Comparison of ENCODE assay signal across 18 mouse cellular contexts in genomic region chr17:86202972-86203371, GRCm38 (mm10). TPM values are rescaled to one million over a fixed set of nuclear protein-coding genes. Genes with fewer than 3 reads are reported as not detected.
DNase-seq lines count a peak whose midpoint lies in the region; ATAC-seq and TF ChIP-seq lines count a peak whose summit lies in the region.
"Had no signal": no experiment of that assay in that cellular context is flagged by ENCODE, and none has a peak within 500 bp of the region (broad histone marks: within the 10 kb centered on the region; RNA-seq: fewer than 3 reads in every experiment).

No protein-coding gene starts in this region.

- H3K9ac ChIP-seq in heart, adult 2 months (ENCODE audit: low read depth, low read length) = 0 out of 2 replicates have a peak overlapping the region, but pooled peaks have one; percentile 14
- H3K9ac ChIP-seq in heart, embryonic 12.5 days = no peak overlapping the region
- H3K9ac ChIP-seq in forebrain, embryonic 13.5 days = no peak overlapping the region
- no peak overlapping the region for H3K9ac ChIP-seq in hindbrain, embryonic 13.5 days
- H3K9ac ChIP-seq: embryonic facial prominence, embryonic 12.5 days; limb, embryonic 13.5 days; neural tube, embryonic 12.5 days had no signal

- no peak for TF ChIP-seq CTCF in heart, adult 2 months (IDR thresholded peaks at IDR 0.05)

- ATAC-seq in heart, embryonic 12.5 days (ENCODE audit: insufficient number of reproducible peaks, low FRiP score) = no peak
- no peak for ATAC-seq in forebrain, embryonic 13.5 days
- ATAC-seq in hindbrain, embryonic 13.5 days (ENCODE audit: low FRiP score) = no peak
- ATAC-seq: hindbrain, embryonic 16.5 days; midbrain, embryonic 16.5 days had no signal

- H3K36me3 ChIP-seq in heart, adult 2 months (ENCODE audit: control insufficient read depth, insufficient read depth, low read length) = peaks cover 2% of the 10 kb centered on the region; the same call in 1 of the 2 replicates
- no peaks in the 10 kb centered on the region for H3K36me3 ChIP-seq in heart, embryonic 12.5 days
- no peaks in the 10 kb centered on the region for H3K36me3 ChIP-seq in heart, embryonic 10.5 days
- no peaks in the 10 kb centered on the region for H3K36me3 ChIP-seq in forebrain, embryonic 13.5 days (ENCODE audit: poor library complexity, severe bottlenecking)
- H3K36me3 ChIP-seq in hindbrain, embryonic 13.5 days = no peaks in the 10 kb centered on the region
- H3K36me3 ChIP-seq: embryonic facial prominence, embryonic 12.5 days; limb, embryonic 13.5 days; neural tube, embryonic 12.5 days had no signal

- peak overlapping the region; percentile 67 for H3K27ac ChIP-seq in heart, adult 2 months
- H3K27ac ChIP-seq in heart, embryonic 12.5 days (ENCODE audit: poor library complexity, severe bottlenecking) = no peak overlapping the region
- peak overlapping the region; percentile 56 for H3K27ac ChIP-seq in heart, embryonic 10.5 days
- H3K27ac ChIP-seq in forebrain, embryonic 13.5 days = no peak overlapping the region
- no peak overlapping the region for H3K27ac ChIP-seq in hindbrain, embryonic 13.5 days
- H3K27ac ChIP-seq: embryonic facial prominence, embryonic 12.5 days; limb, embryonic 13.5 days; neural tube, embryonic 12.5 days had no signal

- DNase-seq in adrenal gland, adult 2 months = peak; percentile 28
- DNase-seq in adrenal gland, adult (ENCODE audit: inconsistent age in 2 of 2, low spot score in 1 of 2) = no peak
- DNase-seq in heart, adult 2 months = peak in 1 of 2 experiments; percentile 65
- DNase-seq in heart, embryonic 10.5 days (ENCODE audit: low spot score) = no peak
- DNase-seq in skeletal muscle tissue, adult 2 months (ENCODE audit: low read depth, low spot score) = peak; percentile 69
- DNase-seq: cerebellum, adult 9-11 months; kidney, adult 9 months; lung, adult 18-20 months; lung, postnatal 4 days; thymus, postnatal 25 days had no signal

- no peaks in the 10 kb centered on the region for H3K9me3 ChIP-seq in heart, embryonic 12.5 days (replicated peaks)
- no peaks in the 10 kb centered on the region for H3K9me3 ChIP-seq in heart, embryonic 10.5 days
- H3K9me3 ChIP-seq in forebrain, embryonic 13.5 days (replicated peaks) = no peaks in the 10 kb centered on the region
- H3K9me3 ChIP-seq in hindbrain, embryonic 13.5 days = no peaks in the 10 kb centered on the region
- H3K9me3 ChIP-seq: embryonic facial prominence, embryonic 12.5 days; limb, embryonic 13.5 days; neural tube, embryonic 12.5 days had no signal

- no peak overlapping the region for H3K4me2 ChIP-seq in heart, embryonic 12.5 days
- no peak overlapping the region for H3K4me2 ChIP-seq in forebrain, embryonic 13.5 days
- no peak overlapping the region for H3K4me2 ChIP-seq in hindbrain, embryonic 13.5 days
- H3K4me2 ChIP-seq: embryonic facial prominence, embryonic 12.5 days; limb, embryonic 13.5 days; neural tube, embryonic 12.5 days had no signal

- TF ChIP-seq POLR2A in heart, adult 2 months (IDR thresholded peaks at IDR 0.05; ENCODE audit: insufficient read depth, low read depth, low read length) = no peak

- peaks cover 4% of the 10 kb centered on the region; the same call in 1 of the 2 replicates for H3K79me2 ChIP-seq in heart, adult 2 months (replicated peaks; ENCODE audit: control insufficient read depth, insufficient read depth, low read length)

- no peak overlapping the region for H3K4me3 ChIP-seq in heart, adult 2 months
- H3K4me3 ChIP-seq in heart, embryonic 12.5 days = no peak overlapping the region
- H3K4me3 ChIP-seq in heart, embryonic 10.5 days = no peak overlapping the region
- H3K4me3 ChIP-seq in forebrain, embryonic 13.5 days = no peak overlapping the region
- no peak overlapping the region for H3K4me3 ChIP-seq in hindbrain, embryonic 13.5 days
- H3K4me3 ChIP-seq: embryonic facial prominence, embryonic 12.5 days; limb, embryonic 13.5 days; neural tube, embryonic 12.5 days had no signal

- intact Hi-C loops in heart, adult 2 months (cut with DNase I) = no loop called here

- 71% methylated on average over 6 of the region's 6 CpGs for WGBS in heart, adult 2 months
- 78% methylated on average over 6 of the region's 6 CpGs for WGBS in heart, embryonic 12.5 days
- 81% methylated on average over 6 of the region's 6 CpGs for WGBS in heart, embryonic 10.5 days
- 95% methylated on average over 6 of the region's 6 CpGs for WGBS in forebrain, embryonic 13.5 days
- 93% methylated on average over 6 of the region's 6 CpGs for WGBS in hindbrain, embryonic 13.5 days

- TF ChIP-seq EP300 in heart, adult 2 months (IDR thresholded peaks at IDR 0.05; ENCODE audit: insufficient read depth, low read depth, low read length) = 0 out of 2 replicates have a peak, but pooled peaks have one; percentile 31

- H3K4me1 ChIP-seq in heart, adult 2 months (ENCODE audit: control insufficient read depth, insufficient read depth, low read length) = peaks cover 23% of the 10 kb centered on the region
- H3K4me1 ChIP-seq in heart, embryonic 12.5 days (replicated peaks) = peaks cover 69% of the 10 kb centered on the region
- H3K4me1 ChIP-seq in heart, embryonic 10.5 days = peaks cover 71% of the 10 kb centered on the region
- H3K4me1 ChIP-seq in forebrain, embryonic 13.5 days = peaks cover 14% of the 10 kb centered on the region
- peaks cover 20% of the 10 kb centered on the region for H3K4me1 ChIP-seq in hindbrain, embryonic 13.5 days (replicated peaks)

- H3K27me3 ChIP-seq in heart, adult 2 months (ENCODE audit: control insufficient read depth, insufficient read depth, low read length) = no peaks in the 10 kb centered on the region
- H3K27me3 ChIP-seq in heart, embryonic 12.5 days (replicated peaks) = no peaks in the 10 kb centered on the region
- H3K27me3 ChIP-seq in heart, embryonic 10.5 days (ENCODE audit: insufficient read depth, poor library complexity, severe bottlenecking) = no peaks in the 10 kb centered on the region
- H3K27me3 ChIP-seq in forebrain, embryonic 13.5 days = no peaks in the 10 kb centered on the region
- H3K27me3 ChIP-seq in hindbrain, embryonic 13.5 days = no peaks in the 10 kb centered on the region
- H3K27me3 ChIP-seq: embryonic facial prominence, embryonic 12.5 days; limb, embryonic 13.5 days; neural tube, embryonic 12.5 days had no signal

RNA-seq across cellular contexts. Expression of gene Prkce, which starts 35.4 kb away (rescaled TPM):
- total RNA-seq in adrenal gland, adult 2 months (2021) = 10 to 100 TPM; 17.5 to 20.5 TPM
- polyA plus RNA-seq in adrenal gland, adult 2 months (2012; rRNA removed) = 4.0 and 4.5 TPM in 2 replicates
- total RNA-seq in heart, adult 2 months (2021) = 10 to 100 TPM; 26.0 to 27.3 TPM
- polyA plus RNA-seq in heart, adult 2 months (2012; rRNA removed) = 6.1 and 8.1 TPM in 2 replicates
- 12.0 and 14.6 TPM in 2 replicates for polyA plus RNA-seq in heart, embryonic 12.5 days (2016; fragmentation: Nextera tagmentation; extraction: Ambion mirVana)
- polyA plus RNA-seq in heart, embryonic 10.5 days (2016; fragmentation: Nextera tagmentation; extraction: Ambion mirVana) = 9.4 and 12.5 TPM in 2 replicates
- 10.9 and 13.7 TPM in 2 replicates for polyA plus RNA-seq in forebrain, embryonic 13.5 days (2015; fragmentation: Nextera tagmentation; extraction: Ambion mirVana)
- polyA plus RNA-seq in hindbrain, embryonic 13.5 days (2015; fragmentation: Nextera tagmentation; extraction: Ambion mirVana) = 18.7 and 19.8 TPM in 2 replicates

RNA-seq across cellular contexts. Expression of gene Srbd1, which starts 58.0 kb away (rescaled TPM):
- total RNA-seq in adrenal gland, adult 2 months (2021) = 10 to 100 TPM; 13.8 to 18.2 TPM
- polyA plus RNA-seq in adrenal gland, adult 2 months (2012; rRNA removed) = 0.75 and 1.3 TPM in 2 replicates
- 10 to 100 TPM; 12.2 to 12.3 TPM for total RNA-seq in heart, adult 2 months (2021)
- polyA plus RNA-seq in heart, adult 2 months (2012; rRNA removed) = 2.7 and 4.1 TPM in 2 replicates
- polyA plus RNA-seq in heart, embryonic 12.5 days (2016; fragmentation: Nextera tagmentation; extraction: Ambion mirVana) = 13.1 and 14.0 TPM in 2 replicates
- polyA plus RNA-seq in heart, embryonic 10.5 days (2016; fragmentation: Nextera tagmentation; extraction: Ambion mirVana) = 12.7 and 15.4 TPM in 2 replicates
- 18.2 and 21.0 TPM in 2 replicates for polyA plus RNA-seq in forebrain, embryonic 13.5 days (2015; fragmentation: Nextera tagmentation; extraction: Ambion mirVana)
- 15.8 and 16.6 TPM in 2 replicates for polyA plus RNA-seq in hindbrain, embryonic 13.5 days (2015; fragmentation: Nextera tagmentation; extraction: Ambion mirVana)

Comparison
In these comparisons a context has a peak if more than half of its experiments do, and no peak if none do; other contexts are left out.
1. DNase-seq: peak in adrenal gland, adult 2 months (single experiment) and skeletal muscle tissue, adult 2 months (single experiment); none in adrenal gland, adult (0 of 2) and heart, embryonic 10.5 days (single experiment).
2. H3K27ac ChIP-seq: peak in heart, adult 2 months (single experiment) and heart, embryonic 10.5 days (single experiment); none in heart, embryonic 12.5 days (single experiment), forebrain, embryonic 13.5 days (single experiment) and hindbrain, embryonic 13.5 days (single experiment).